Mouse (Mus musculus): Measurements from ENCODE around the gene Ubap2l. TPM values are rescaled to one million over a fixed set of nuclear protein-coding genes. Genes with fewer than 3 reads are reported as not detected.

The Ubap2l gene
- 220 and 222 TPM in 2 replicates for polyA plus RNA-seq (2016; fragmentation: Nextera tagmentation; extraction: Ambion mirVana)

- WGBS: under 1% methylated on average over 81 of the region's 81 CpGs
- DNase-seq (ENCODE audit: extremely low spot score, low spot score): peak; percentile 99
Observed at GRCm38 (mm10) chr3:90052351-90053241, at the start of gene Ubap2l. TSS of gene Ubap2l (minus strand) at chr3:90052628.

DNA sequence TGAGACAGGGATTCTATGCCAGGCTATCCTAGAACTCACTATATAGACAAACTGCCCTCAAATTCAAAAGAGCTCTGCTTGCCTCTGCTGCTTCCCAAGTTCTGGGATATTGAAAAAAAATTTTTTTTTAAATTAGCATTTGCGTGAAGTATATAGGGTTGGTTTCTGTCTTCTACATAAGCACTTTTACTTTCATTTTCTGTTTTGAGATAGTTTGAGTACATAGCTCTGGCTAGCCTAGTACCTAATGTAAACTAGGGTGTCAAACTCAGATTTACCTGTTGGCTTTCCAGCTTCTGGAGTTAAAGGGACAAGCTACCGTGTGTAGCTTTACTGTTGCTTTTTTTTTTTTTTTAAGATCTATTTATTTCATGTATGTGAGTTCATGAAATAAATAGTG lies 49.2 kb upstream of the Ubap2l start:
- Histone ChIP-seq H3K27ac (no peak overlapping the region), H3K36me3 (replicated peaks) (peaks cover 65% of the 10 kb centered on the region), H3K9me3 (no peaks in the 10 kb centered on the region), H3K27me3 (ENCODE audit: poor library complexity, severe bottlenecking) (no peaks in the 10 kb centered on the region), H3K4me1 (no peaks in the 10 kb centered on the region), H3K4me3 (no peak overlapping the region)
- DNase-seq (ENCODE audit: extremely low spot score, low spot score): no peak
- WGBS: 93% methylated on average over 2 of the region's 2 CpGs

More at GRCm38 (mm10) chr3:90052351-90053241, at the start of gene Ubap2l:
- H3K36me3 ChIP-seq (replicated peaks): peaks cover 46% of the 10 kb centered on the region
- H3K9me3 ChIP-seq: no peaks in the 10 kb centered on the region
- no peaks in the 10 kb centered on the region for H3K27me3 ChIP-seq (ENCODE audit: poor library complexity, severe bottlenecking)
- H3K4me3 ChIP-seq: peak within 1 kb of the TSS; percentile 95
- H3K27ac ChIP-seq: peak within 1 kb of the TSS; percentile 98
- H3K4me1 ChIP-seq: peaks cover 36% of the 10 kb centered on the region

DNA sequence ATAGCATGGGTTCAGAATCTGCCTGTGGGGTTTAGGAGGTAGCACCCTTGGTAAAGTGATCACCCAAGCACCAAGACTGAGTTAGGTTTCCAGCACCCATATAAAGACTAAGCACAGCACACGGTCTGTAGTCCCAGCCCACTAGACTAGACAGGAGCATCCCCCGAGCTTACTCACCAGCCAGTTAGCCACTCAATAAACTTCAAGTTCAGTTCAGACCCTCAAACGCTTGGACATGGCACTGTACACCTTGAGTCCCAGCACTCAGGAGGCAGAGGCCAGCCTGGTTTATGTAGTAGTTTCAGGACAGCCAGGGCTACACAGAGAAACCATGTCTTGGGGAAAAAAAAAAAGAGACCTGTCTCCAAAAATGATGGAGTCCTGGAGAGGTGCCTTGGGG lies 48.6 kb upstream of the Ubap2l start:
- H3K27ac ChIP-seq: no peak overlapping the region
- 95% methylated on average over 3 of the region's 3 CpGs for WGBS
- no peaks in the 10 kb centered on the region for H3K9me3 ChIP-seq
- no peak overlapping the region for H3K4me3 ChIP-seq
- peaks cover 72% of the 10 kb centered on the region for H3K36me3 ChIP-seq (replicated peaks)
- no peaks in the 10 kb centered on the region for H3K4me1 ChIP-seq
- no peaks in the 10 kb centered on the region for H3K27me3 ChIP-seq (ENCODE audit: poor library complexity, severe bottlenecking)
- DNase-seq (ENCODE audit: extremely low spot score, low spot score): no peak

DNA sequence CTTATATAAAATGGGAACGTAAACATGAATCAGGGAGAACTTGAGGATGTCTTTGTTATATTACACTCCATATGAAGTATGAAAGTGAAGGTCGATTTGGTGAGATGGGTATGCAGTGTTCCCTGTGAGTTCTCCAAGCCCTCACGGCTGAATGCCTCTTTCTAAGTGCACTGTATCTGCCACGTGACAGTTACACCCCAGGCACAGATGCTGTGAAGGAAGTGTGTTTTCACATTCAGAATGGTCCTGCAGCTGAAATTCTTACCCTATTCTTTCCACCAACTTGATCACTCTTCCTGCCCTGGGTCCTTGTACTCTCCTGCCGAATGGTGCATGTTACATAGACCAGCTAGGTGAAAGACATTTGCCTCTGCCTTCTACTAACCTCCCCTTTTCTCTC lies 45.5 kb upstream of the Ubap2l start:
- WGBS: 88% methylated on average over 5 of the region's 5 CpGs
- H3K36me3 ChIP-seq (replicated peaks): peaks cover 95% of the 10 kb centered on the region
- H3K4me1 ChIP-seq: no peaks in the 10 kb centered on the region
- no peaks in the 10 kb centered on the region for H3K9me3 ChIP-seq
- H3K27me3 ChIP-seq (ENCODE audit: poor library complexity, severe bottlenecking): no peaks in the 10 kb centered on the region
- no peak overlapping the region for H3K4me3 ChIP-seq
- no peak overlapping the region for H3K27ac ChIP-seq
- DNase-seq (ENCODE audit: extremely low spot score, low spot score): no peak

- Histone ChIP-seq H3K36me3 (replicated peaks) (peaks cover 99% of the 10 kb centered on the region), H3K4me3 (no peak overlapping the region), H3K27ac (no peak overlapping the region), H3K27me3 (ENCODE audit: poor library complexity, severe bottlenecking) (no peaks in the 10 kb centered on the region), H3K9me3 (no peaks in the 10 kb centered on the region), H3K4me1 (no peaks in the 10 kb centered on the region)
- DNase-seq (ENCODE audit: extremely low spot score, low spot score): no peak
- 93% methylated on average over 3 of the region's 3 CpGs for WGBS
Observed at GRCm38 (mm10) chr3:90094453-90094852, 42.0 kb upstream of the Ubap2l start.

DNA sequence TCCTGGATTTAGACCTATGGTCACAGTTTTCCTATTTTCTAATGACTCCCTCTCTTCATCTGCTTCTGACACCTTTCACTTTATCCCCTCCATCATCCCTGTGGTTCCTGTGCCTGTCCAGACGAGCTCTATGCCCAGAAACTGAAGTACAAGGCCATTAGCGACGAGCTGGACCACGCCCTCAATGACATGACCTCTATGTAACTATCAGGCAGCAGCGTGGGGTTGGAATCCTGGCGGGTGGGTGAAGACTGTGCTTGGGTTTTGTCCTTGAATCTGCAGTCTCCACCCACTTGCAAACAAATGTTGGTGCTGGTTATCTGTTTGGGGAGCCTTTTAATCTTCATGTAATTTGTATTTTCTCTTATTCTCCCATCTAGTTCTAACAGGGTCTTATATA lies 38.5 kb upstream of the Ubap2l start:
- H3K9me3 ChIP-seq: no peaks in the 10 kb centered on the region
- peaks cover 100% of the 10 kb centered on the region for H3K36me3 ChIP-seq (replicated peaks)
- no peak overlapping the region for H3K4me3 ChIP-seq
- 91% methylated on average over 6 of the region's 6 CpGs for WGBS
- H3K27me3 ChIP-seq (ENCODE audit: poor library complexity, severe bottlenecking): no peaks in the 10 kb centered on the region
- H3K27ac ChIP-seq: no peak overlapping the region
- no peak for DNase-seq (ENCODE audit: extremely low spot score, low spot score)
- H3K4me1 ChIP-seq: no peaks in the 10 kb centered on the region

DNA sequence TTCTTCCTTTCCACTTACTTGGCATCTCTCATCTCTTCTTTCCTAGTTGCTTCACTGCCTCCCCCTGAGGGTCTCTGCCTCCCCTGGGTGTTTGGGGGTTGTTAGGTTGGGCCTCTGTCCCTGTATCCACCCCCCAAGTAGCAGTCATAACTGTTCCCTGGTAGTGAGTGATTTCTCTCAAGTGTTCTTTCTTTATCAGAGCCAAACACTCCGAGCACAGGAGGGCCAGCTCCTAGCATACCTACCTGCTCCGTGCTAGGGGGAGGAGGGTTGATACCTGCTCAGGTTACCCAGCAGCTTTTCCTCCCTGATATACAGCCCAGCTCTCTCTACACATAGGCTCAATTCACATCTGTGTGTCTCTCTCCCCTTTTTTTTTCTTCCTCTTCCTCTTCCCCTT lies 36.2 kb upstream of the Ubap2l start:
- H3K36me3 ChIP-seq (replicated peaks): peaks cover 98% of the 10 kb centered on the region
- no peak overlapping the region for H3K4me3 ChIP-seq
- peaks cover 9% of the 10 kb centered on the region for H3K4me1 ChIP-seq
- no peak overlapping the region for H3K27ac ChIP-seq
- H3K9me3 ChIP-seq: no peaks in the 10 kb centered on the region
- no peak for DNase-seq (ENCODE audit: extremely low spot score, low spot score)
- 96% methylated on average over 2 of the region's 2 CpGs for WGBS
- no peaks in the 10 kb centered on the region for H3K27me3 ChIP-seq (ENCODE audit: poor library complexity, severe bottlenecking)

- H3K27me3 ChIP-seq (ENCODE audit: poor library complexity, severe bottlenecking): no peaks in the 10 kb centered on the region
- H3K9me3 ChIP-seq: no peaks in the 10 kb centered on the region
- H3K4me3 ChIP-seq: no peak overlapping the region
- H3K4me1 ChIP-seq: peaks cover 35% of the 10 kb centered on the region
- WGBS: 89% methylated on average over 5 of the region's 5 CpGs
- H3K27ac ChIP-seq: no peak overlapping the region
- H3K36me3 ChIP-seq (replicated peaks): peaks cover 97% of the 10 kb centered on the region
- DNase-seq (ENCODE audit: extremely low spot score, low spot score): no peak
Observed at GRCm38 (mm10) chr3:90086068-90086467, 33.6 kb upstream of the Ubap2l start.

DNA sequence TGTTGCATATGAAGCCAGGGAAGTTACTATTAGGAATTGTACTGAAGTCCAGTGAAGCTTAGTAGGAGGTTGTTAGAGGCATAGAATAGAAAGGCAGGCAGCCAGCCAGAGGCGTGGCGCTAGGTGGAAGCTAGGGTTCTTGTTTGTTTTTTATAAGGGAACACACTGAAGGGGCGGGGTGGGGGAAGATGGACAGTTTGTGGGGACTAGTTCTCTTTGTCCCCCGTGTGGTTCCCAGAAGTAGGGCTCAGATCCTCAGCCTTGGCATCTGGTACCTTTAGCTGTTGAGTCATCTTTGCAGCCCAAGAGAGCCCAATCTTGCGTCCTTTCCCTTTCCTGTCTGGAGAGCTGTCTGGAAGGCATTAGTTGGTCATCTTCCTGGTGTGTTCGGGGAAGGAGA lies 32.9 kb upstream of the Ubap2l start:
- Histone ChIP-seq H3K36me3 (replicated peaks) (peaks cover 89% of the 10 kb centered on the region), H3K4me3 (no peak overlapping the region), H3K27me3 (ENCODE audit: poor library complexity, severe bottlenecking) (no peaks in the 10 kb centered on the region), H3K9me3 (no peaks in the 10 kb centered on the region), H3K4me1 (peaks cover 41% of the 10 kb centered on the region), H3K27ac (no peak overlapping the region)
- WGBS: 96% methylated on average over 6 of the region's 6 CpGs
- DNase-seq (ENCODE audit: extremely low spot score, low spot score): no peak

- WGBS: 91% methylated on average over 4 of the region's 4 CpGs
- Histone ChIP-seq H3K4me1 (peaks cover 43% of the 10 kb centered on the region), H3K9me3 (no peaks in the 10 kb centered on the region), H3K4me3 (no peak overlapping the region), H3K27ac (no peak overlapping the region), H3K27me3 (ENCODE audit: poor library complexity, severe bottlenecking) (no peaks in the 10 kb centered on the region), H3K36me3 (replicated peaks) (peaks cover 84% of the 10 kb centered on the region)
- DNase-seq (ENCODE audit: extremely low spot score, low spot score): no peak
Observed at GRCm38 (mm10) chr3:90084790-90085189, 32.4 kb upstream of the Ubap2l start.

GRCm38 (mm10) chr3:90083698-90084324 lies 31.4 kb upstream of the Ubap2l start:
- no peaks in the 10 kb centered on the region for H3K27me3 ChIP-seq (ENCODE audit: poor library complexity, severe bottlenecking)
- H3K9me3 ChIP-seq: no peaks in the 10 kb centered on the region
- peak overlapping the region; percentile 9; the same call in 1 of the 2 replicates for H3K4me3 ChIP-seq
- DNase-seq (ENCODE audit: extremely low spot score, low spot score): no peak
- H3K4me1 ChIP-seq: peaks cover 48% of the 10 kb centered on the region
- WGBS: 74% methylated on average over 3 of the region's 3 CpGs
- peaks cover 75% of the 10 kb centered on the region for H3K36me3 ChIP-seq (replicated peaks)
- H3K27ac ChIP-seq: peak overlapping the region; percentile 25; the same call in 1 of the 2 replicates

- Histone ChIP-seq H3K27me3 (ENCODE audit: poor library complexity, severe bottlenecking) (no peaks in the 10 kb centered on the region), H3K36me3 (replicated peaks) (peaks cover 67% of the 10 kb centered on the region), H3K27ac (0 out of 2 replicates have a peak overlapping the region, but pooled peaks have one; percentile 16), H3K4me1 (peaks cover 52% of the 10 kb centered on the region), H3K4me3 (peak overlapping the region; percentile 10; the same call in 1 of the 2 replicates), H3K9me3 (no peaks in the 10 kb centered on the region)
- DNase-seq (ENCODE audit: extremely low spot score, low spot score): no peak
- WGBS: 82% methylated on average over 5 of the region's 5 CpGs
Observed at GRCm38 (mm10) chr3:90083034-90083433, 30.6 kb upstream of the Ubap2l start.
